Mouse (Mus musculus): ENCODE data around the gene Syt2.

GRCm38 (mm10) chr1:134708274-134708673 lies 61.8 kb downstream of the Syt2 start:
- TF ChIP-seq CTCF (IDR thresholded peaks at IDR 0.05; ENCODE audit: borderline replicate concordance, extremely low read depth, insufficient read depth, insufficient read length) (no peak), POLR2A (IDR thresholded peaks at IDR 0.05; ENCODE audit: borderline replicate concordance, extremely low read depth, insufficient read depth, insufficient read length, poor library complexity, severe bottlenecking) (no peak)

Data from brain, embryonic 14.5 days (tissue).